Mouse (Mus musculus) liver, adult (tissue): ENCODE data around the gene Sept11.

Experiments used
- GATA4 ChIP-seq: IDR thresholded peaks from 2 replicates; pipeline ENCODE4 v1.6.1; 2014; ENCODE audit warnings: mild to moderate bottlenecking, low read length; ENCODE audit not compliant: insufficient replicate concordance

Gene Sept11

DNA sequence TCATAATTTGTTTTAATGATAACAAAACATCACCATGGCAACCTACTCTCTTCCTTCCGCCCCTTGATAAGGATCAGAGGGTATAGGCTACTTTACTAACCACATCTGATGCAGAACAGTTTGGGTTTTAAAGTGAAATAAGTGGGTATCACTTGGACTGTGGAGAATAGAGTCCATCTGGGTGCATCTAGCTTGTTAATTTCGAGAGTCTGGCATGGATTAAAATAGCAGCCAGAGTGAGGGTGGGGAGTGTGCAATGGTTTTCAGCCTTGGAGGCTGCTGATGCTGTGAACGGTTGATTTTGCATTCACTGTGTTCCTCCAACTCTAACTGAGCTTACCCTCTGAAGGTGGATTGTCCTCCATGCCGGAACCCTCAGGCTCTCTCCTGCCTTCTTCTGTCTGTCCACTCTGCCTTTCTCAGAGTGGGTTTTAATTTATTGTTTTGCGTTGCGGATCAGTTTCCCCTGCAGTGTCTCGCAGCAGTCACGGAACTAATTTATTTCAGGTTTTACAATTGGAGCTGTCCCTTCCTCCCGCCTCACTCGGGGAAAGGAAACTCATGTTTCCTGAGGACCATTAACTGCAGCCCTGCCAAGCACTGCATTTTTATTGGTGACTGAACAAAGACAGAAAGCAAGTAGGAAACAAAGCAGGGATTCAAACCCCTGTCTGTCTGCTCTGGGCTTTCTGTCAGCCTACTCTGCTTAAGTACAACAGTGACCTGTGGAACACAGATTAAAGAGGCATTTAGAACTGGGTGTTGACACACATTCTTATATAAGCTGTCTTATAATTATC, 40.4 kb downstream of the Sept11 start:
- TF ChIP-seq GATA4, result no peak

DNA sequence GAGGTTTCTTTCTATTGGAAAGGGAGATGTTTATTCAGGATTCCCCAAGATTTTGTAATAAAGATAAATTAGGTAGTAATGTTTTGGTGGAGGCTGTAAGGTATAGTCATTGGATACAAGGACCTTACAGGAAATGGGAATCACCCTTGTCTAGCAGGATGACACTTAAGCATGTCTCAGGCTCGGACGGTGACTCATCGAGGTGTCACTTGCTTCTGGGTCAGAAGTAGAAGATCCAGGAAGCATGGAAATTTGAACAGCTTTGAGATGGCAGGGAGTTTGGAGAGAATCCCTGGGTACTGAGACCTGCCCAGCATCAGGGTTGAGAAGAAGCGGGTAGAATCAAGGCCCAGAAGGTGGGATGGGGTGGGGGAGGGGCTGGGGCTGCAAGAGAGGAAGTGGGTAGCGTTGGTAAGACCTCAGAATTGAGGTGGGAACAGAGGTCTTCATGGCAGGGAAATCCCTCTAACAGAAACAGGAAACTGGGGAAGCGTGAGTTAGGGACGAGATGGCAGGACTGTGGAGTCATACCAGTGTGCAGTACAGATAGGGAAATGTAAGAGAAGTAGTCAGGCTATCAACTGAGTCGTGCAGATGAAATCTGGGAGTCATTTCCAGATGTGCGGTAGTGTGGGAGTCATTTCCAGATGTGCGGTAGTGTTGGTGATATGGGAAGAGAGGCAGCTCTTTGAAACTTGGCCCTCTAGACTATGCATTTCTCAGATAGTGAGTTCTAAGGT, 42.3 kb downstream of the Sept11 start:
- TF ChIP-seq GATA4, result no peak

DNA sequence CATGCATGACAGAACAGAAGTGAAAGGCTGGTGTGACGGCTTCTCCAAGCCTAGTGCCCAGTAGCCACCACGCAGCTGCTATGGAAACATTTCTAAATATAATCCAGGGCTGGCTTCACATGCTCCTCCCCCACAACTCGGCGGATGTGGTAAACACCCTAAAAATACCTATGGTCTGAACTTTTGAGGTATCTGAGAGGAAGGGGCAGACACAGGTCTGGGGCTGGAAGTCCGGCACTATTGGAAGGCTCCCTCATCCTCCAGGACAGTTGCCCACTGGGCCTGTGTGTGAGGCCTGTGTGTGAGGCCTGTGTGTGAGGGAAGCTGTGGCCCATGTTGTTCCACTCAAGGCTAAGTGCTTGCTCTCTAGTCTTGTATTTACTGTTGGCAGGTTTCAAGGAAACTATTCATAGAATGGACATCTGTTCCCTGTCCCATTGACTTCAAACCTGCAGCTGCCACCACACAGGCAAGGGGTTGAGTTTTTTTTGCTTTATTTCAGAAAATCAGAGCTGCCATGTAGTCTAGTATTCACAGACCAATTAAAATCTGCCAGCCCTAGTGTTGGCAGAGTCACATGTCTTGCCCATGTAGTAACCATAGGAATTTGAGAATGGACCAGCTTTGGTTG, 43.8 kb downstream of the Sept11 start:
- no peak for TF ChIP-seq GATA4

DNA sequence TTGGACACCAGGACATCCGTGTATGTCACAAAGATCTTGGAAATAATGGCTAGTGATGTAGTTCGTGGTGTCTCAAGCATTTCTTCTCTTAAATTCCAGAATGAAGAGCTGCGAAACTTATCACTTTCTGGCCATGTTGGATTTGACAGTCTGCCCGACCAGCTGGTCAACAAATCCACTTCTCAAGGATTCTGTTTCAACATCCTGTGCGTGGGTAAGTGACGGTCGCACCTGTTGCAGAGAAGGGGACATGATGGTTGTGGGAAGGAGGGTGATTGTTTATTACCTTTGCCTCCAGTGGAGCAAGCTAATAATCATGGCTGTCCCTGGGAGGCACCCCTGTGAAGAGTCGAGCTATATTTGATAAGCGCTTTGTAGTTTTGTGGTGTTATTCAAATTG, 46.1 kb downstream of the Sept11 start:
- no peak for TF ChIP-seq GATA4

DNA sequence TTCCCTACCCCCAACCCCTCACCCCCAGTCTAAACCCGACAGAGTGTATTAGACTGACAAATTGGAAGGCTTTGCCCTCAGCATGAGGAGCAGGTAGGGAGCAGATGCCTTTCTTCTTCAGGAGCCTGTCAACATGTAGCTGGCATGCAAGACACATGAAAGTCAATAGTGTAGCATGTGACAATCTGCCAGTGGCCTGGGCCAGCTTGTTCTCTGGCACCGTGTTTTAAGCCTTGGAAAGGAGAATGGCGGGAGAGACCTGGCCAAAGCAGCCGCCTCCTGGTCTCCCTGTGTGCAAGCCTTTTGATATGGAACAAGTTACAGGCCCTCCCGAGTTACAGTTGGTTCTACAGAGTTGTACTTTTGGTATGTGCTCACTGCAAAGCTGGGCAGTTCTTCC, 47.5 kb downstream of the Sept11 start:
- no peak for TF ChIP-seq GATA4

DNA sequence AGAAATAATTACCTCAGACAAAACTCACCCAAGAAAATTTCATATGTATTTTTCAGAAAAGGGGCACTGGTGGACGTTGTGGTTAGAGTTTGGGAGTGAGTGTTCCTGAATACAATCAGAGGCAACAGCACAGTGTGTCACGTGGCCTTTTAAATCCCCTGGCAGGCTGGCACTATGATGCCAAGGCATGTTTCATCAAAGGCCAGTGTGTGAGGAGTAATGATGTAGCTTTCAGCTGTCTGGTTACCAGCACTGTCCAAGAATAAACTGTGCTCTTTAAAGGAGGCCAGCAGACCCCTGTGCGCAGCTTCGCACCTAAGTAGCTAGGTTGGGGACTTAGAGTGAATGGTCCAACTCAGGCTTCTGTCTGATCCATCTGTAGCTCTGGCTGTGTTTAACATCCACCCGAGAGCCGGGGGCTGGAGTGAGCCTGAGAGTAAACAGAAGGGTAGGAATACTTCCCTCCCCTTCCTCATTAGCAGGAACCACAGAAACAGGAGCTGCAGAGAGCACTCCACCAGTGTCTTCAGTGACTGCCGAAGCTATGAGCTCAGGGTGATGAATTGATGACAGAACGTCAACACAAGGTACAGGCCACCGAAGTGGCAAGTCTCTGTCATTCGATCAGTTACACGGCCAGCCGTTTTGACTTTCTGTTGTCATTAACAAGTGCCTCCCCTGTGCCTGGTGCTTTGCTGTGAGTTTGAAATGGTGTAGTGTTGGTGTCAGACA, 50.3 kb downstream of the Sept11 start:
- no peak for TF ChIP-seq GATA4

DNA sequence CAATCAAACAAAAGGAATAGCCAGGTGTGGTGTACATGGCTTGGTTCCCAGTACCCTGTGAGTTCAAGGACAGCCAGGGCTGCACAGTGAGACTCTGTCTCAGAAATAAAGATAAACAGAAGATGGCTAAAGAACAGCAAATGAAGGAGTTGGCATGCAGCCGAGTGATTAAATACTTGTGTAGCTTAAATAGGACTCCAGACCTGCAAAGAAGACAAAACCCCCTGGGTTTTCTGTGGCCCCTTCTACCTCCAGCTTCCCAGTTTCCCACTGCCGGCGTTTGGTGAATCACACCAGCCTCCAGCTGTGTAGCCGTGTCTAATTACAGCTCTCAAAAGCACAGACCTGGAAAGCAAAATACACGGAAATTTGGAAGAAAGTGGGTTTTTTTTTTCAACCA, 51.6 kb downstream of the Sept11 start:
- TF ChIP-seq GATA4, result no peak

DNA sequence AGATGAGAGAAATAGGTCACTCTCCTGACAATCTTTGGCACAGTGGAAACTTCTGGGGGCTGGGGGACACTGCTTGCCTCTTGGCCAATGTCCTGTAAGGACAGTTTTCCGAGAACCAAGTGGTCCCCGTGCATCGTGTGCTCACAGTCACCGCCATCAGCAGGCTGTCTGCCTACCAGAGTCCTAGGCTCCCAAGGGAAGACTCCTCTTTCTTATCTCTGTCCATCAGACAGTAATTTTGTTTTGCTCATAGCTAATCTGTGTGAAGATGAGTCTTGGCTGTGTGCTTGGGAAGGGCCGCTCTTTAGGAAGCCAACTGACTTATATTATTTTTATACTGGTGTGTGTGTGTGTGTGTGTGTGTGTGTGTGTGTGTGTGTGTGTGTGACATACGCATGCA, 52.3 kb downstream of the Sept11 start:
- no peak for TF ChIP-seq GATA4

DNA sequence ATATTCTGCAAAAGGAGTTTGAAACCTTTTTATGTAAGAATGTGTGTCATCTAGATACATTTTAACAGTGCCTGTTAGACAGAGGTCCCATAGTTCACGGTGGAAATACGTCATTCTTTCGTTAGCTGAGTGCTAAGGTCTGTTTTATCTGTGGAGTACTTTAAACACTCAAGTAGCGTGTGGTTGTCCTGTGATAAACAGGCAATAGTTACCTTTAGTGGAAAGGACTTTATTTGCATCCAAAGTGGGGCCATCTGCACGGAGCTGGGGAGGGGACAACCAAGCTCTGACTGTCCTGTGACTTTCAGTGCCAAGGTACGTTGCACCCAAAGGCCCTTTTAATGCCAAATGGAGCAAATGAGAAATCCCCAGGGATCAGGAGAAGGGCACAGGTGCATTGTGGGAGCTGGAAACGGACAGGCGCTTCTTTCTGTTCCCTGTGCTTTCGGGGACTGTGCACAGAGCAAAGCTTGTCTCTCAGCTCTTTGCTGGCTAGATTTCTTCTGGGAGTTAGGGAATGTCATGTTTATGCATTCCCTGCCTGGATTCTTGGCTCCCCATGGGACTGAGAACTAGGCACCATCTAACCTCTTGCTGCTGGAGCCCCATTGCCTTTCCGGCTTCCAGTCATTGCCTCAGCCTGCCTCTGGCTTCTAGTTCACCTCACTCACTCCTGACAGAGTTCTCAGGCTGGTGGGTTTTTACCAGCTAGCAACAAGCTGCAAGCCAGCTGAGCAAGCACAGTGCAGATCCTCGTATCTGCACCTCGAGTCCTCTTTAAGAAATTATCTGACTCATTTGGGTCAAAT, 56.9 kb downstream of the Sept11 start:
- TF ChIP-seq GATA4, result no peak

DNA sequence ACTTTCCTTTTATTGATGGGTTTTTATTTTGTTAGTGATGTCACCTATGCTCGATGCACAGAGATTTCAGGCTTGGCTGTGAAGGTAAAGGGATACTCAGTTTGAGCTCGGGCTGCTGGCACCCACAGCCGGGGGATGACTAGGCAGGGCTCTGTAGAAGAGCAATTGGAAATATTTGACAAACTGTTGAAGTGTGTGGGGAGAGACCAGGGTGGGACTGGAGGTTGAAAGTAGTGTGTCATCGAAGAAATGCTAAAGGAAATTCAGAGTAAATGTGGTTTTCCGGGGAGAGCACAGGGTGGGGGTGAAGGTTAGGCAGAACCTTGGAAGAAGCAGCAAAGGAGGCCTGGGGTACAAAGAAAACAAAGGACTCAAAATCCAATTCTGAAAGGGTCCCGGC, 58.7 kb downstream of the Sept11 start:
- TF ChIP-seq GATA4, result no peak

DNA sequence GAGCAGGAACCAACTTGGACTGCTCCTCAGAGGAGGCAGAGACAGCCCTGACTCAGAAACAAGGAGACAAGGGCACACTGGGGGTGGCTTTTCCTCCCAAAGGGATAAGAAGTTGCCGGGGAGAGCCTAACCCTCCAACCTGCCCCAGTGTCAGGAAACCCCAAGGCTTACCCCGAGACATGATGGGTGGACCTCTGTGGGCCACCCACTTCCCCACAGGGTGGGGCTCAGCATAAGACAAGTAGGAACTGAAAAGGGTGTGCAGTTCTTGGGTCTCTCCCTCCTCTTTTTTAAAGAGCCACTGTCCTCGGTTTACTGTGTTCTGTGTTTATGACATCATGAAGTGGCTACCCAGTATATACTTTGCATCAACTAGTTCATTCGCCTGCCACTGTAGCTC, 59.2 kb downstream of the Sept11 start:
- no peak for TF ChIP-seq GATA4

DNA sequence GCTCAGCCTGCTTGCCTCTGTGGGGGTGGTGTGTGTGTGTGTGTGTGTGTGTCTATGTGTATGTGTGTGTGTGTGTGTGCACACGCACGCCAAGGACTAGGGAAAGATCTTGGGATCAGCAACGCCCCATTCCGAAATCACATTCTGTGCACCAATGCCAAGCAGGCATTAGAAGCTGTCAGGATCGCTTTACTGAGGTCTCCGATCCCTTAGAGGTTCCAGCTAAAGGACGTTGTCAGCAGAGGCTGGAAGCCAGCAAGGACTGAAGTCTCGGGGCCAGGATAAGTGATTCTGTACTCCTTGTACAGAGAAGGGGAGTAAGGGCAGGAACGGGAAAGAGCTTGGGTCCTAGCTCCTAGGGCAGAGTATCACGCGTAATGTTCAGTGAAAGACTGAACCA, 61.2 kb downstream of the Sept11 start:
- TF ChIP-seq GATA4, result no peak

DNA sequence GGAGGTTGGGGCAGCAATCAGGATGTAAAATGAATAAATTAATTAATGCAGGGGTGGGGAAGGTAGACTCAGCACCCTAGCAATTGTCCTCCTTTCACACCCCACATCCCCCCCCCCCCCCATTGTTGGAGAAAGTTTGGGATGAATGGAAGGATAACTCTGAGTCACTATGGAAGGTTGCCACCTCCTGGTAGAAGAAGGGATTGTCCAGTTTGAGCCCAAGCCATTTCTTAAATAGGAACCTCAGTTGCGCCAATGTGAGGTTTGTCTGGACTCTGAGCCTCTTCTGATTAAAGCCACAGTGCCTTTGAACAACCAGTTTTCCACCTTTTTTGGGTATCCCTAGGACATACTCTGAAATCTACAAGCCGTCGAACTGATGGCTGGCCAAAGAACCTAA, 70.3 kb downstream of the Sept11 start:
- no peak for TF ChIP-seq GATA4

DNA sequence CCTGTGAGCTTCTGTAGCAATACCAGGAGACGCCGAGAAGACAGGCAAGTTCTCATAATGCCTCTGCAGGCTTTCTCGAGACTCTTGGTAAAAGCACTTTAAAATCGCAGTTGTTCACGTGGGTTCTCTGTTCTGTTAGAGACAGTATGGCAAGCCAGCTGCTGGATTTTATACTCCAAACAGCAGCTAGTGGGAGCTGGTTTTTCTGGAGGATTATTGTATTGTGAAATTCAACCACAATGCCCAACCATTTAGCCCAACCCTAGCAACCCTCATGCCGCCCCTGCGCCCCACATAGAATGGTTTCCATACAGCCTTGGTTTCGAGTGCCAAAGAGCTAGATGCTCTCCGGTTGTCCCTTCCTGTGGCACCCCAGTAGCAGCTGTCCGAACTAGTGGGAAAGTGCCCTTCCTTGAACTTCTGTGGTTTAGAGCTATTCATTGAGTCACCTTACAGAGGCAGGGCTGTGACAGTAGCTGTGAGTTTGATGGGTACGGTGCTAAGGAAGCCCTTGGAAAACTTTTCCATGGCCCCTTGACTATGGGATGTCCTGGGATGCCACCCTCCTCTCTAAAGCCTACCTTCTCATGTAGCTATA, 74.8 kb downstream of the Sept11 start:
- TF ChIP-seq GATA4, result no peak
